Mouse (Mus musculus) retina, embryonic 14.5 days (tissue): ENCODE results near the gene Kbtbd4.

Source experiments
- DNase-seq: peaks from one replicate; pipeline ENCODE4 v3.0.0-alpha.2; 2015; ENCODE audit warnings: low spot score

The Kbtbd4 gene

DNA sequence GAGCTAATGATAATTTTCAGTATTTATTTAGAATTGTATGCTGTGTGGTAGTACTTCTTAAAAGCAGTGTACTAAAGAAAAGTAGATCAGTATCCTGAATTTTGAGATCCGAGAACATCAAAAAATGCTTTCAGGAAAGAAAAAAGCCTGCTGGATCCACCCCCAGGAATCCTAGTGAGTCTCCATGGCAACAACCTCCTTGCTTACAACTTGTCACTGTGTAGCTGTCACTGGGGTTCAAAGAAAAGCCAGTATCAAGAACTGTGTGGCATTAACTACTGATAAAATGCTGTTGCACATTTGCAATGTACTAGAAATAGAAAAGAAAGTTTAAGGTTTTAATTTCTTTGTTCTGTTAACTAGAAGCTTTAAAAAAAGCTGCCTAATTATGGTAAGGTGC is 51.5 kb downstream of the Kbtbd4 start:
- DNase-seq: no peak

DNA sequence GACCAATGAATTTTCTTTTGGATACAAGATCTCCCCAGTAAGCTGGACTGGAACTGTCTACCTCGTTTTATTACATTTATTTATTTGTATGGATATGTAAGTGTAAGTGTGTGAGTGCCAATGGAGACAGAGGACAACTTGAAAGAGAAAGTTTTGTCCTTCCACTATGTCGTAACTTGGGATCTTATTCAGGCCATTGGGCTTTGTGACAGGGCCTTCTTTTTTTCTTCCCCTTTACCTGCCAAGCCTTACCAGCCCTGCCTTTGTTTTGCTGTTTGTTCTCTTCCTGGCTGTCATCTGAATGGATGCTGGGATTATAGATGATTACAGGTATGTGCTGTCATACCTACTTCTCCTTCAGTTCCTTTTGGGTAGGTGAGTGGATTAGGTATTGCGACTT is 54.3 kb downstream of the Kbtbd4 start:
- no peak for DNase-seq

DNA sequence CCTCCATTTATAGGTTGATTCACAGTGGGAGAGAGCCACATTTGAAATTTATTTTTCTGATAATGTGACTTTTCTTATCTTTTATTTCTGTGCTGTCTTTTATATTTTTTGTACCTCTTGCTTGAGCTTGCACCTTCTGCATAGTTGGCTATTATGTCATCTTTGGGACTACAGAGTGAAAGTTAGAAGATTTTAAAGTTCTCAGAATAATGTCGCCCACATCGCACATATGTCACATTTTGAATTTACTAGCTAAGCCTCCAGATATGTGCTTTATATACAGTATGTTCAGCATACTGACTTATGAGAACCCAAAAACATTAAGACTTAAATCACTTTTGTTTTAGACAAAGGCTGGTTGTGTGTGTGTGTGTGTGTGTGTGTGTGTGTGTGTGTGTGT is 55.5 kb downstream of the Kbtbd4 start:
- no peak for DNase-seq
